Mouse (Mus musculus) yolk sac, embryonic 10.5 days (tissue): ENCODE measurements around the gene Fam198b.

ENCODE experiments used
- DNase-seq: peaks from one replicate; pipeline ENCODE4 v3.0.0-alpha.2; 2017; ENCODE audit warnings: low spot score

The Fam198b gene

GRCm38 (mm10) chr3:79983961-79984419 lies 99.7 kb downstream of the Fam198b start:
- no peak for DNase-seq

- no peak for DNase-seq
Observed at GRCm38 (mm10) chr3:79984542-79984941, 100.2 kb downstream of the Fam198b start.

- DNase-seq, result no peak
Observed at GRCm38 (mm10) chr3:79989250-79989649, 104.9 kb downstream of the Fam198b start.

- no peak for DNase-seq
Observed at GRCm38 (mm10) chr3:79989911-79990310, 105.6 kb downstream of the Fam198b start.

GRCm38 (mm10) chr3:79990480-79990879 lies 106.1 kb downstream of the Fam198b start:
- no peak for DNase-seq

GRCm38 (mm10) chr3:79994029-79994539 lies 109.8 kb downstream of the Fam198b start:
- DNase-seq, result peak; percentile 33

- peak; percentile 37 for DNase-seq
Observed at GRCm38 (mm10) chr3:79995726-79996125, 111.4 kb downstream of the Fam198b start.
